Mouse (Mus musculus): ENCODE data around the gene Lgals2.
"Not testable (repeated sequence)": the region's sequence is repeated elsewhere in the genome, so short reads cannot be mapped to it uniquely, and the experiment has no call there.

Gene Lgals2

GRCm38 (mm10) chr15:78874989-78875388, 19.7 kb upstream of the Lgals2 start:
- DNase-seq (ENCODE audit: low spot score in 2 of 2): no peak

- DNase-seq (ENCODE audit: low spot score in 2 of 2): no peak
Measured at GRCm38 (mm10) chr15:78873803-78874435, 18.6 kb upstream of the Lgals2 start.

- DNase-seq (ENCODE audit: low spot score in 2 of 2): no peak
Measured at GRCm38 (mm10) chr15:78872021-78872608, 16.8 kb upstream of the Lgals2 start.

GRCm38 (mm10) chr15:78869775-78870174, 14.4 kb upstream of the Lgals2 start:
- no peak for DNase-seq (ENCODE audit: low spot score in 2 of 2)

- DNase-seq (ENCODE audit: low spot score in 2 of 2): no peak
Measured at GRCm38 (mm10) chr15:78868826-78869233, 13.5 kb upstream of the Lgals2 start.

GRCm38 (mm10) chr15:78868398-78868797, 13.1 kb upstream of the Lgals2 start:
- DNase-seq (ENCODE audit: low spot score in 2 of 2): no peak

GRCm38 (mm10) chr15:78863852-78864253, 8.5 kb upstream of the Lgals2 start:
- DNase-seq (ENCODE audit: low spot score in 2 of 2): no peak

GRCm38 (mm10) chr15:78863154-78863553, 7.8 kb upstream of the Lgals2 start:
- DNase-seq (ENCODE audit: low spot score in 2 of 2): no peak

GRCm38 (mm10) chr15:78862280-78862679, 7.0 kb upstream of the Lgals2 start:
- DNase-seq (ENCODE audit: low spot score in 2 of 2): no peak

- no peak for DNase-seq (ENCODE audit: low spot score in 2 of 2)
Measured at GRCm38 (mm10) chr15:78859714-78860113, 4.4 kb upstream of the Lgals2 start.

- DNase-seq (ENCODE audit: low spot score in 2 of 2): no peak
Measured at GRCm38 (mm10) chr15:78859311-78859710, 4.0 kb upstream of the Lgals2 start.

GRCm38 (mm10) chr15:78857009-78857408, 1.7 kb upstream of the Lgals2 start:
- no peak for DNase-seq (ENCODE audit: low spot score in 2 of 2)

GRCm38 (mm10) chr15:78851505-78852153, 3.7 kb downstream of the Lgals2 start:
- DNase-seq (ENCODE audit: low spot score in 2 of 2): peak; percentile 82 to 92

GRCm38 (mm10) chr15:78850944-78851343, 4.4 kb downstream of the Lgals2 start:
- no peak for DNase-seq (ENCODE audit: low spot score in 2 of 2)

GRCm38 (mm10) chr15:78850059-78850824, 5.1 kb downstream of the Lgals2 start:
- no peak for DNase-seq (ENCODE audit: low spot score in 2 of 2)

GRCm38 (mm10) chr15:78849485-78849884, 5.8 kb downstream of the Lgals2 start:
- DNase-seq (ENCODE audit: low spot score in 2 of 2): no peak

GRCm38 (mm10) chr15:78848467-78848866, 6.9 kb downstream of the Lgals2 start:
- peak; percentile 69 to 86 for DNase-seq (ENCODE audit: low spot score in 2 of 2)

- DNase-seq (ENCODE audit: low spot score in 2 of 2): not testable (repeated sequence)
Measured at GRCm38 (mm10) chr15:78846805-78847204, 8.5 kb downstream of the Lgals2 start.

- no peak for DNase-seq (ENCODE audit: low spot score in 2 of 2)
Measured at GRCm38 (mm10) chr15:78846352-78846751, 9.0 kb downstream of the Lgals2 start.

- no peak for DNase-seq (ENCODE audit: low spot score in 2 of 2)
Measured at GRCm38 (mm10) chr15:78845867-78846266, 9.5 kb downstream of the Lgals2 start.

GRCm38 (mm10) chr15:78845321-78845720, 10.0 kb downstream of the Lgals2 start:
- no peak for DNase-seq (ENCODE audit: low spot score in 2 of 2)

GRCm38 (mm10) chr15:78844791-78845190, 10.5 kb downstream of the Lgals2 start:
- peak in 1 of 2 experiments; percentile 66 for DNase-seq (ENCODE audit: low spot score in 2 of 2)
